Mouse (Mus musculus) liver, postnatal 0 days (tissue): Measurements from ENCODE around the gene Zdhhc25. TPM values are rescaled to one million over a fixed set of nuclear protein-coding genes. Genes with fewer than 3 reads are reported as not detected.

Source experiments
- ATAC-seq: fragments of 200-750 bp; cut with Nextera tagmentation; 2 replicates; pipeline ENCODE4 v1.8.0; 2017; ENCODE audit warnings: mild to moderate bottlenecking, moderate library complexity
- DNase-seq: peaks from one replicate; pipeline ENCODE4 v3.0.0-alpha.2; 2016
- H3K27ac ChIP-seq: fragments of 300-500 bp; sonication (generic); 2 replicates; pipeline ENCODE4 v1.5.1; 2014; ENCODE audit warnings: antibody characterized with exemption, moderate library complexity, mild to moderate bottlenecking, low read depth
- H3K27me3 ChIP-seq: fragments of 300-500 bp; sonication (generic); 2 replicates; pipeline ENCODE4 v1.6.1; 2014; ENCODE audit warnings: low read length, control low read depth, mixed read lengths; ENCODE audit not compliant: insufficient read depth
- H3K36me3 ChIP-seq: fragments of 300-500 bp; sonication (generic); replicated peaks from 2 replicates; pipeline ENCODE4 v1.6.1; 2014; ENCODE audit warnings: mild to moderate bottlenecking, control low read depth, low read length, moderate library complexity, mixed read lengths; ENCODE audit not compliant: insufficient read depth
- H3K4me1 ChIP-seq: fragments of 300-500 bp; sonication (generic); 2 replicates; pipeline ENCODE4 v1.6.1; 2014; ENCODE audit warnings: antibody characterized with exemption, mild to moderate bottlenecking, control low read depth; ENCODE audit not compliant: insufficient read depth
- H3K4me2 ChIP-seq: fragments of 300-500 bp; sonication (generic); 2 replicates; pipeline ENCODE4 v1.6.1; 2014; ENCODE audit warnings: low read depth, mild to moderate bottlenecking, low read length, moderate library complexity, mixed read lengths
- H3K4me3 ChIP-seq: fragments of 300-500 bp; sonication (generic); 2 replicates; pipeline ENCODE4 v1.5.1; 2014; ENCODE audit warnings: low read depth, low read length
- H3K9ac ChIP-seq: fragments of 300-500 bp; sonication (generic); replicated peaks from 2 replicates; pipeline ENCODE4 v1.6.1; 2014; ENCODE audit warnings: mild to moderate bottlenecking, moderate library complexity
- H3K9me3 ChIP-seq: fragments of 300-500 bp; sonication (generic); 2 replicates; pipeline ENCODE4 v1.6.1; 2016; ENCODE audit warnings: mild to moderate bottlenecking, control low read depth, low read length, mixed read lengths
- CTCF ChIP-seq: sonication (generic); IDR thresholded peaks from 2 replicates; pipeline ENCODE4 v1.5.1; 2016; ENCODE audit warnings: antibody characterized with exemption, low read depth
- EP300 ChIP-seq: IDR thresholded peaks from 2 replicates; pipeline ENCODE4 v1.6.1; 2016; ENCODE audit warnings: antibody characterized with exemption, low read depth, mild to moderate bottlenecking
- whole genome bisulfite sequencing: fragments of 180-500 bp; shearing (Covaris S2); extraction: QIAGEN DNeasy Blood & Tissue Kit; methylation state at CpG from one replicate; pipeline ENCODE4 v1.1.7; 2014; ENCODE audit not compliant: insufficient replicate concordance; 5-methylcytosine and 5-hydroxymethylcytosine counted together
- polyA plus RNA-seq: library from polyadenylated mRNA; unstranded; fragments of >200 nt; fragmentation: Nextera tagmentation; extraction: Ambion mirVana; gene quantifications from 2 replicates; pipeline ENCODE4 v1.2.1, GENCODE M21; 2015

Zdhhc25 gene
- polyA plus RNA-seq, 1 experiment from 2014 or later: not detected

DNA sequence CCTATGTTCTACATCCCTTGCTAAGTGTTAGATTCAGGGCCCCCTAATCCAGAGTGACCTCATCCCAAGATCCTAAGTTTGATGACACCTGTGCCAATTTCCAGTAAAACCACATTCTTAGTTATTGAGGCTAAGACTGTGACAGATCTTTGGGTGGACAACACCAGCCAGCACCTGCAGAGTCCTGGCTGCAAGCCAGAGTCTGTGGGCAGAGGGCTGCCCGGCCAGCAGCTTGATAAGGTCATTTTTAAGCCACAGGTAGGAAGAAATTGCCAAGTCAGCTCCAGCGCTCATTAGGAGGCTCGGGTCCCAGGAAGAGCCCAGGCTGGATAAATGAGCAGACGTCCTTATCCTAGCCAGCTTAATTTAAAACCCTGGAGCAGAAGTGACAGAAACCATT, 34.3 kb upstream of the Zdhhc25 start:
- Histone ChIP-seq H3K4me2 (no peak overlapping the region), H3K4me1 (no peaks in the 10 kb centered on the region), H3K9me3 (no peaks in the 10 kb centered on the region), H3K9ac (no peak overlapping the region), H3K4me3 (no peak overlapping the region), H3K27me3 (no peaks in the 10 kb centered on the region), H3K27ac (no peak overlapping the region), H3K36me3 (no peaks in the 10 kb centered on the region)
- no peak for DNase-seq
- TF ChIP-seq EP300 (no peak), CTCF (no peak)
- ATAC-seq: no peak
- 66% methylated on average over 4 of the region's 4 CpGs for WGBS

- H3K27ac ChIP-seq: no peak overlapping the region
- H3K27me3 ChIP-seq: no peaks in the 10 kb centered on the region
- no peak overlapping the region for H3K4me2 ChIP-seq
- H3K4me1 ChIP-seq: no peaks in the 10 kb centered on the region
- no peak overlapping the region for H3K9ac ChIP-seq
- no peaks in the 10 kb centered on the region for H3K36me3 ChIP-seq
- DNase-seq (no peak), ATAC-seq (no peak)
- no peaks in the 10 kb centered on the region for H3K9me3 ChIP-seq
- H3K4me3 ChIP-seq: no peak overlapping the region
- 79% methylated on average over 17 of the region's 17 CpGs for WGBS
- TF ChIP-seq EP300 (no peak), CTCF (no peak)
These were observed 29.4 kb upstream of the Zdhhc25 start for GRCm38 (mm10) chr15:88570697-88571096.

DNA sequence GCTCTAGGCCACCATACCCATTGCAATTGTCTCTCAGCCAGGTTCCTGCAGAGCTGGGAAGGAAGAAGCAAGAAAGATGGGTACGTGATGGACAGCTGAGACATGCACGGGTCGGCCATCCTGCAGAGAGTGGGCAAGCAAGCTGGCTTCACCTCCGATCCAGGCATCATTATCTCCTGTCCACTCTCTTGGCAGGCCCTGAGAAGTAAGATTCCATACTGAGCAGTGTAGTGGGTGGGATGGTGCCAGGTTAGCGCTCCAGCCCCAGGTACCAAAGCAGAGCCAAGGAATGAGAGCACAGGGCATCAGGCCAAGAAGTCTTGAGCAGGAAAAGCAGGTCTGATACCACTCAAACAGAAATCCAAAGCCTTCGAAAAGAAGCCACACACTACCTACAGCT, 20.6 kb upstream of the Zdhhc25 start:
- no peaks in the 10 kb centered on the region for H3K4me1 ChIP-seq
- no peaks in the 10 kb centered on the region for H3K36me3 ChIP-seq
- DNase-seq: no peak
- no peak overlapping the region for H3K4me3 ChIP-seq
- ATAC-seq: no peak
- no peaks in the 10 kb centered on the region for H3K9me3 ChIP-seq
- no peak overlapping the region for H3K4me2 ChIP-seq
- TF ChIP-seq CTCF (no peak), EP300 (no peak)
- no peaks in the 10 kb centered on the region for H3K27me3 ChIP-seq
- no peak overlapping the region for H3K27ac ChIP-seq
- 72% methylated on average over 6 of the region's 6 CpGs for WGBS
- no peak overlapping the region for H3K9ac ChIP-seq

- TF ChIP-seq EP300 (no peak), CTCF (no peak)
- Histone ChIP-seq H3K36me3 (no peaks in the 10 kb centered on the region), H3K4me2 (no peak overlapping the region), H3K4me3 (no peak overlapping the region), H3K9me3 (no peaks in the 10 kb centered on the region), H3K4me1 (no peaks in the 10 kb centered on the region), H3K9ac (no peak overlapping the region), H3K27ac (no peak overlapping the region), H3K27me3 (no peaks in the 10 kb centered on the region)
- DNase-seq (no peak), ATAC-seq (no peak)
- 71% methylated on average over 3 of the region's 3 CpGs for WGBS
These were observed 2.4 kb downstream of the Zdhhc25 start for GRCm38 (mm10) chr15:88602496-88602895.

DNA sequence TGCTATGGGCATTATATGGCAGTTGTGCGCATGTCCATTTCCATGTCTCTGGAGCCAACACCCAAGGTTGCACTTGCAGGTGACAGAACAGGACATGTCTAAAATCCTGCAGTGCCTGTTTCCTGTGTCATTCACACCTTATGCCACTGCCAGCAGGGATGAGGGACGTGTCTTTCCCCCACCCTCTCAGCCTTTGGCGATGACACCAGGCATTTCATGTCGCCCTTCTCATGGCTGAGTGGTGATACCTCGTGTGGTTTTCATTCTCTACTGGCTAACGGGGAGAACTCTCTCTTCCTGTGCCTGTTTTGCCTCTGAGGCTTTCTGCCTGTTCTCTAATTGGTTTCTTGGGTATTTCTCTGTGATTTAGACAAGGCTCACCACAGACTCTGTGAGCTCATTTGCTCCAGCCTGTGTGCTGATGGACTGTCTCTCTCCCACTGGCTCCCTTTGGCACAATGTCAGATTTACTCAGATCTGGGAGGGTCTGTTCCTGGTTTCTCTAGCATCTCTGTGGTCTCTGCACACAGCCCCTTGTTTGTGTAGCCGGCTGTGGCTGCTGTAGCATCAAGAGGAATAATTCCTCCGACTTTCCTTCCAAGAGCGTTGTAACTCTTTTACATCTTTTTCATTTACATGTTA, 3.1 kb downstream of the Zdhhc25 start:
- H3K36me3 ChIP-seq: no peaks in the 10 kb centered on the region
- no peak overlapping the region for H3K9ac ChIP-seq
- H3K4me2 ChIP-seq: no peak overlapping the region
- WGBS: 71% methylated on average over 9 of the region's 9 CpGs
- no peak overlapping the region for H3K27ac ChIP-seq
- no peaks in the 10 kb centered on the region for H3K9me3 ChIP-seq
- no peaks in the 10 kb centered on the region for H3K4me1 ChIP-seq
- no peaks in the 10 kb centered on the region for H3K27me3 ChIP-seq
- no peak for DNase-seq
- ATAC-seq: no peak
- TF ChIP-seq CTCF (no peak), EP300 (no peak)
- no peak overlapping the region for H3K4me3 ChIP-seq

DNA sequence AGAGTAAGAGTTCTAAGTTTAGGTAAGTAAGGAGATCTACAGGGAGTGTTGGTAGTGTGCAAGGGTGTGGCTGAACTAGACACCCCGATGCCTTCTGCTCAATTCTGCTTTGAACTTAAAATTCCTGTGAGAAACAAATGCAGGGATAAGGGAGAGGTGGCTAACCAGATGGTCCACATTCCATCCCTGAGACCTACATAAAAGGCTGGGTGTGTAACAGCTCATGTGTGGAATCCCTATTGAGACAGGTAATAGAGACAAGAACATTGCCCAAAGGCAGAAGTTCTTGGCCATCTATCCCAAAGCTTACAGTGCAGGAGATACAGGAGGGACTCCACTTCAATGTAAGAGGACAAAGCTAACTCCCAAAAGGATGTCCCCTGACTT, 3.6 kb downstream of the Zdhhc25 start:
- Histone ChIP-seq H3K4me1 (no peaks in the 10 kb centered on the region), H3K27me3 (no peaks in the 10 kb centered on the region), H3K36me3 (no peaks in the 10 kb centered on the region), H3K4me2 (no peak overlapping the region), H3K9ac (no peak overlapping the region), H3K9me3 (no peaks in the 10 kb centered on the region), H3K4me3 (no peak overlapping the region), H3K27ac (no peak overlapping the region)
- TF ChIP-seq EP300 (no peak), CTCF (no peak)
- ATAC-seq (no peak), DNase-seq (no peak)
- 71% methylated on average over 1 of the region's 1 CpGs for WGBS
